Mouse (Mus musculus) T-helper 17 cell (primary cell): ENCODE measurements at regions not wholly inside any gene's neighbourhood (a gene's known extent, or its start where the extent isn't known, plus 50 kb on each side); places are given as distances from the start of the nearest gene placed in this dataset.

Experiments
- in situ Hi-C, 2 experiments: fragments of 300-600 bp; cut with MboI, MseI; formaldehyde crosslinking; loops; 1 replicate in 1 of 2; 2 replicates in 1 of 2; pipeline ENCODE4 v1.15.1; 2025; ENCODE audit warnings: high pct_unique_total_duplicates in 2 of 2

GRCm38 (mm10) chr3:29024851-29025250 lies 57.0 kb upstream of the Egfem1 start:
- in situ Hi-C loops: loop anchor here in 1 of 2 experiments (25.0 kb wide), 1 partner anchor 1512 kb away; the partner anchor contains the start of gene Mecom

DNA sequence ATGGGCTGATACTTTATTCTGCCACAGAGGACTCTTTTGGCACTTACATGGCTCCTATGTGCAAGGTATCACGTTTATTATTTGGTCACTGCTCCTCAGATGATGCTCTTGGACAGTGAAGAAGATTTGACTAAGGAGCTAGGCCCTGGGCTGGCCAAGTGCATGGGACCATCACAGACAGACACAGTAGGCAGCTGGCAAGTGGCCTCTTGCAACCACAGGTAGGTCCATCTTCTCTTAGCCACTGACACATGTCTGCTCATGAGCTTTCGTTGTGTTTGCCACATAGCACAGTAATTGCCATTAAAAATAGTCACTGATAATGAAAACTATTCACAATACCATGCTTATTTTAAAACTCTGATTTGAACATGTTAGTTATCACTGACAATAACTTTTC lies 54.1 kb upstream of the Egfem1 start:
- in situ Hi-C loops: loop anchor here in 1 of 2 experiments (25.0 kb wide), 1 partner anchor 1510 kb away; the partner anchor contains the start of gene Mecom

DNA sequence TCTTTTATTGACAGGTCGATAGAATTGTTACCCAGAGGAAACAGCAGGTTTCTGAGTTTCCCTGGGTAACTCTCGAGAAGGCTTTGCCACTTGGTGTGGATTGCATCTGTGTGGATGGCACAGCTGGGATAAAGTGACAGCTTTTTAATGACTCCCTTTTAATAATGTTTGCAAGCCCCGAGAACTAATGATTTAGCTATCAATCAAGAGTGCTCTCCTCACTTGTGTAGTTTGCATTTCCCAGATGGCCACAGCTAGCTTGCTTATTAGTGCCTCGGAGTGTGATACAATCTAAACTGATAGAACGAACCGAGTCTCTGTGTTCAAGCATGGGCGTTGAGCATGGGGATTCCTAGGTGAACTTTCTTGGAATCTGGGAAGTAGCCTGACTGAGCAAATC lies 51.0 kb upstream of the Egfem1 start:
- in situ Hi-C loops: loop anchor here in 1 of 2 experiments (25.0 kb wide), 1 partner anchor 1507 kb away; the partner anchor contains the start of gene Mecom

DNA sequence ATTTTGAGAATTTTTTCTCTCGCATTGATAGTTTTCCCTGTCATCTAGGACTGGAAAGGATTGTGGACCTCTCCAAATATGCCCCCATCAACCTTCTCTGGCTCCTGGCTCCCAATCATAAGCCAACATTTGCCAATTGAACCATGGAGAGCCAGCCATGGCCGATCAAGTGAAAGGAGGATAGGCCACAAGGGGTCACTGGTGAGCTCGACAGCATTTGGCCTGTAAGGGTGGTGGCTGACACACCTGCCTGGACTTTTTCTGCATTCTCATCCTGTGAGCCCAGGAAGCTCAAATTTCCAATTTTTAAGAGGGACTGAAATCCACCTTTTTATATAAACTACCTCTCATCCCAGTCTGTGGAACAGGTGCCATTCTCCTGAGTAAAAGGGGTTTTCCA lies 50.0 kb upstream of the Egfem1 start:
- in situ Hi-C loops: loop anchor here in 1 of 2 experiments (25.0 kb wide), 1 partner anchor 1505 kb away; the partner anchor contains the start of gene Mecom
